ENCODE assay signal across 19 mouse cellular contexts in genomic region chr14:105822653-105823052, GRCm38 (mm10).
A peak's percentile ranks its signal among the peaks of the same experiment; 100 is the strongest.
DNase-seq lines count a peak whose midpoint lies in the region; ATAC-seq and TF ChIP-seq lines count a peak whose summit lies in the region.
"Had no signal": no experiment of that assay in that cellular context is flagged by ENCODE, and none has a peak within 500 bp of the region (broad histone marks: within the 10 kb centered on the region; RNA-seq: fewer than 3 reads in every experiment).

No protein-coding gene starts in this region.

- no peak for TF ChIP-seq CTCF in testis, adult 2 months (IDR thresholded peaks at IDR 0.05; ENCODE audit: control insufficient read depth, insufficient read depth, insufficient replicate concordance, low read depth, low read length)

- 0 out of 2 replicates have a peak, but pooled peaks cover 4% of the 10 kb centered on the region for H3K9me3 ChIP-seq in lung, embryonic 15.5 days
- H3K9me3 ChIP-seq: embryonic facial prominence, embryonic 15.5 days; hindbrain, embryonic 15.5 days had no signal

- peak; percentile 83 for ATAC-seq in lung, embryonic 15.5 days (ENCODE audit: borderline replicate concordance, extremely low read depth, low FRiP score, low TSS enrichment)
- ATAC-seq: forebrain, embryonic 14.5 days had no signal

- H3K4me1 ChIP-seq in testis, adult 2 months (ENCODE audit: control insufficient read depth, insufficient read depth, low read length): no peaks in the 10 kb centered on the region; the same call in 1 of the 2 replicates
- 0 out of 2 replicates have a peak, but pooled peaks cover 6% of the 10 kb centered on the region for H3K4me1 ChIP-seq in lung, embryonic 15.5 days
- H3K4me1 ChIP-seq: embryonic facial prominence, embryonic 15.5 days; forebrain, embryonic 10.5 days; hindbrain, embryonic 15.5 days had no signal

- no peak for TF ChIP-seq POLR2A in testis, adult 2 months (IDR thresholded peaks at IDR 0.05; ENCODE audit: control insufficient read depth, low read depth, low read length)

- no peak overlapping the region for H3K27ac ChIP-seq in testis, adult 2 months (ENCODE audit: control insufficient read depth, insufficient read depth, low read depth, low read length)
- H3K27ac ChIP-seq in lung, embryonic 15.5 days: peak overlapping the region; percentile 48; the same call in 1 of the 2 replicates
- H3K27ac ChIP-seq: embryonic facial prominence, embryonic 15.5 days; forebrain, embryonic 10.5 days; heart, adult 2 months; hindbrain, embryonic 15.5 days had no signal

- peak overlapping the region; percentile 36 for H3K4me3 ChIP-seq in testis, adult 2 months (ENCODE audit: control insufficient read depth, low read depth, low read length)
- no peak overlapping the region for H3K4me3 ChIP-seq in lung, embryonic 15.5 days
- H3K4me3 ChIP-seq: embryonic facial prominence, embryonic 15.5 days; erythroblast, embryonic 14.5 days; forebrain, embryonic 10.5 days; heart, adult 2 months; heart, embryonic 12.5 days; hindbrain, embryonic 15.5 days had no signal

- WGBS in lung, embryonic 15.5 days: 48% methylated on average over 9 of the region's 9 CpGs

- H3K36me3 ChIP-seq in testis, adult 2 months (ENCODE audit: control insufficient read depth, insufficient read depth, low read length): no peaks in the 10 kb centered on the region
- H3K36me3 ChIP-seq in lung, embryonic 15.5 days: no peaks in the 10 kb centered on the region
- H3K36me3 ChIP-seq: embryonic facial prominence, embryonic 15.5 days; forebrain, embryonic 10.5 days; heart, embryonic 12.5 days; hindbrain, embryonic 15.5 days had no signal

- H3K4me2 ChIP-seq in lung, embryonic 15.5 days: no peak overlapping the region
- H3K4me2 ChIP-seq: embryonic facial prominence, embryonic 15.5 days; heart, embryonic 12.5 days; hindbrain, embryonic 15.5 days had no signal

- H3K9ac ChIP-seq in lung, embryonic 15.5 days: no peak overlapping the region
- H3K9ac ChIP-seq: embryonic facial prominence, embryonic 15.5 days; heart, embryonic 12.5 days; hindbrain, embryonic 15.5 days had no signal

- no peak for DNase-seq in testis, postnatal 10 days (ENCODE audit: low spot score)
- DNase-seq in lung, postnatal 14 days: peak; percentile 45
- DNase-seq in left cerebral cortex, adult 9 months (ENCODE audit: low spot score in 2 of 2): no peak
- DNase-seq in right cerebral cortex, postnatal 4 days: no peak
- no peak for DNase-seq in frontal cortex, postnatal 36 days (ENCODE audit: low spot score in 2 of 2)
- DNase-seq: adrenal gland, adult 2 months; adrenal gland, postnatal 25 days; cerebellum, adult 2 months; cerebellum, postnatal 10 days; embryo, embryonic 11 days; heart, adult 2 months had no signal

- H3K27me3 ChIP-seq in testis, adult 2 months (ENCODE audit: control insufficient read depth, insufficient read depth, low read length): no peaks in the 10 kb centered on the region
- H3K27me3 ChIP-seq in lung, embryonic 15.5 days: no peaks in the 10 kb centered on the region
- H3K27me3 ChIP-seq: embryonic facial prominence, embryonic 15.5 days; heart, embryonic 12.5 days; hindbrain, embryonic 15.5 days had no signal
